Mouse (Mus musculus) MEL (cell line): ENCODE measurements around the gene Mta1. TPM values are rescaled to one million over a fixed set of nuclear protein-coding genes. Genes with fewer than 3 reads are reported as not detected.

Experiments
- DNase-seq: peaks from one replicate; pipeline ENCODE4 v3.0.0; 2011; ENCODE audit warnings: low read depth, low spot score
- H3K27ac ChIP-seq: 2 replicates; pipeline ENCODE4 v1.5.1; 2012; ENCODE audit warnings: low read depth, mild to moderate bottlenecking, control low read depth, low read length, moderate library complexity; ENCODE audit not compliant: control insufficient read depth
- H3K27me3 ChIP-seq, 2 experiments: fragments of 150-350 bp in 1 of 2; sonication (generic) in 1 of 2; 2 replicates each; pipeline ENCODE4 v1.6.1; 2012; ENCODE audit warnings: low read length in 2 of 2, mild to moderate bottlenecking in 2 of 2, improper control_type of control experiment in 1 of 2, moderate library complexity in 1 of 2; ENCODE audit not compliant: insufficient read depth in 2 of 2, control insufficient read depth in 1 of 2
- H3K36me3 ChIP-seq, 2 experiments: 2 replicates each; pipeline ENCODE4 v1.6.1; 2012 to 2014; ENCODE audit warnings: low read length in 2 of 2, improper control_type of control experiment in 1 of 2, inconsistent platforms in 1 of 2, mild to moderate bottlenecking in 1 of 2; ENCODE audit not compliant: insufficient read depth in 2 of 2, control insufficient read depth in 1 of 2
- H3K4me1 ChIP-seq, 2 experiments: fragments of 150-350 bp in 1 of 2; sonication (generic) in 1 of 2; 2 replicates each; pipeline ENCODE4 v1.6.1; 2012; ENCODE audit warnings: low read length in 2 of 2, improper control_type of control experiment in 1 of 2, mild to moderate bottlenecking in 1 of 2; ENCODE audit not compliant: insufficient read depth in 2 of 2, control insufficient read depth in 1 of 2
- H3K4me3 ChIP-seq, 2 experiments: fragments of 150-350 bp in 1 of 2; sonication (generic) in 1 of 2; 2 replicates each; pipeline ENCODE4 v1.5.1; 2012; ENCODE audit warnings: low read depth in 2 of 2, low read length in 2 of 2, mild to moderate bottlenecking in 2 of 2, moderate library complexity in 2 of 2, control low read depth in 1 of 2, improper control_type of control experiment in 1 of 2; ENCODE audit not compliant: control insufficient read depth in 1 of 2, insufficient read depth in 1 of 2
- H3K79me2 ChIP-seq: 2 replicates; pipeline ENCODE4 v1.6.1; 2012; ENCODE audit warnings: mild to moderate bottlenecking, low read length, moderate library complexity; ENCODE audit not compliant: control insufficient read depth, poor library complexity, insufficient read depth
- H3K9ac ChIP-seq: 2 replicates; pipeline ENCODE4 v1.6.1; 2012; ENCODE audit warnings: low read depth, mild to moderate bottlenecking, control low read depth, low read length, moderate library complexity; ENCODE audit not compliant: control insufficient read depth, poor library complexity, severe bottlenecking
- H3K9me3 ChIP-seq: fragments of 150-350 bp; sonication (generic); replicated peaks from 2 replicates; pipeline ENCODE4 v1.6.1; 2012; ENCODE audit warnings: mild to moderate bottlenecking, low read length, improper control_type of control experiment, moderate library complexity; ENCODE audit not compliant: insufficient read depth
- BHLHE40 ChIP-seq: IDR thresholded peaks from 2 replicates; pipeline ENCODE4 v1.6.1; 2012; ENCODE audit warnings: low read depth, mild to moderate bottlenecking, inconsistent platforms, low read length, improper control_type of control experiment, borderline replicate concordance
- CHD1 ChIP-seq: IDR thresholded peaks from 2 replicates; pipeline ENCODE4 v1.6.1; 2012; ENCODE audit warnings: low read depth, mild to moderate bottlenecking, inconsistent platforms, low read length, improper control_type of control experiment
- CHD2 ChIP-seq: IDR thresholded peaks from 2 replicates; pipeline ENCODE4 v1.6.1; 2011; ENCODE audit warnings: low read length, improper control_type of control experiment
- CTCF ChIP-seq, 3 experiments: IDR thresholded peaks in 2 of 3; conservative IDR thresholded peaks in 1 of 3; 2 replicates each; pipeline ENCODE4 v1.5.1; 2011 to 2012; ENCODE audit warnings: low read length in 3 of 3, low read depth in 2 of 3, mild to moderate bottlenecking in 2 of 3, improper control_type of control experiment in 1 of 3, inconsistent platforms in 1 of 3, mixed read lengths in 1 of 3, moderate library complexity in 1 of 3; ENCODE audit not compliant: control insufficient read depth in 1 of 3, insufficient read depth in 1 of 3, poor library complexity in 1 of 3, severe bottlenecking in 1 of 3
- E2F4 ChIP-seq: IDR thresholded peaks from 2 replicates; pipeline ENCODE4 v1.6.1; 2011; ENCODE audit warnings: low read depth, low read length, improper control_type of control experiment, borderline replicate concordance
- EP300 ChIP-seq, 2 experiments: IDR thresholded peaks; 2 replicates each; pipeline ENCODE4 v1.6.1; 2011; ENCODE audit warnings: improper control_type of control experiment in 2 of 2, low read length in 2 of 2, low read depth in 1 of 2, mild to moderate bottlenecking in 1 of 2
- ETS1 ChIP-seq: IDR thresholded peaks from 2 replicates; pipeline ENCODE4 v1.6.1; 2012; ENCODE audit warnings: low read depth, mild to moderate bottlenecking, inconsistent platforms, low read length, improper control_type of control experiment, moderate library complexity
- GABPA ChIP-seq: IDR thresholded peaks from 2 replicates; pipeline ENCODE4 v1.6.1; 2012; ENCODE audit warnings: low read depth, mild to moderate bottlenecking, inconsistent platforms, low read length, improper control_type of control experiment, moderate library complexity
- MAZ ChIP-seq: IDR thresholded peaks from 2 replicates; pipeline ENCODE4 v1.6.1; 2012; ENCODE audit warnings: low read depth, mild to moderate bottlenecking, inconsistent platforms, low read length, improper control_type of control experiment
- MEF2A ChIP-seq: IDR thresholded peaks from 2 replicates; pipeline ENCODE4 v1.6.1; 2014; ENCODE audit warnings: low read depth, mild to moderate bottlenecking, inconsistent platforms, low read length, improper control_type of control experiment; ENCODE audit not compliant: poor library complexity, insufficient replicate concordance, severe bottlenecking; ENCODE audit errors: extremely low read depth
- MXI1 ChIP-seq: IDR thresholded peaks from 2 replicates; pipeline ENCODE4 v1.6.1; 2011; ENCODE audit warnings: mild to moderate bottlenecking, low read depth, low read length, improper control_type of control experiment
- POLR2AphosphoS2 ChIP-seq: IDR thresholded peaks from 2 replicates; pipeline ENCODE4 v1.6.1; 2011; ENCODE audit warnings: low read length, improper control_type of control experiment
- RAD21 ChIP-seq: IDR thresholded peaks from 2 replicates; pipeline ENCODE4 v1.6.1; 2011; ENCODE audit warnings: mild to moderate bottlenecking, low read depth, low read length, improper control_type of control experiment
- SIN3A ChIP-seq: IDR thresholded peaks from 2 replicates; pipeline ENCODE4 v1.6.1; 2012; ENCODE audit warnings: low read length, improper control_type of control experiment, inconsistent platforms
- TAL1 ChIP-seq: IDR thresholded peaks from 2 replicates; pipeline ENCODE4 v1.6.1; 2012; ENCODE audit warnings: mild to moderate bottlenecking, inconsistent platforms, low read length, moderate library complexity, mixed read lengths
- UBTF ChIP-seq: IDR thresholded peaks from 2 replicates; pipeline ENCODE4 v1.6.1; 2012; ENCODE audit warnings: low read depth, mild to moderate bottlenecking, inconsistent platforms, low read length, improper control_type of control experiment, moderate library complexity, borderline replicate concordance; ENCODE audit not compliant: insufficient read depth
- ZC3H11A ChIP-seq: IDR thresholded peaks from 2 replicates; pipeline ENCODE4 v1.6.1; 2012; ENCODE audit warnings: low read depth, mild to moderate bottlenecking, inconsistent platforms, low read length, improper control_type of control experiment
- ZKSCAN1 ChIP-seq: IDR thresholded peaks from 2 replicates; pipeline ENCODE4 v1.6.1; 2012; ENCODE audit warnings: low read depth, mild to moderate bottlenecking, inconsistent platforms, low read length, improper control_type of control experiment, moderate library complexity
- ZMIZ1 ChIP-seq: IDR thresholded peaks from 2 replicates; pipeline ENCODE4 v1.6.1; 2012; ENCODE audit warnings: low read depth, mild to moderate bottlenecking, inconsistent platforms, low read length, improper control_type of control experiment, moderate library complexity
- polyA plus RNA-seq, 2 experiments: library from polyadenylated mRNA; stranded (reverse) in 1 of 2; unstranded in 1 of 2; fragments of >175 nt in 1 of 2; fragments of >200 nt in 1 of 2; gene quantifications; 2 replicates each; pipeline versions ENCODE4 v1.2.1 to v1.2.4; 2012; ENCODE audit warnings: low replicate concordance in 2 of 2, low read depth in 1 of 2; ENCODE audit not compliant: insufficient read length in 2 of 2, insufficient read depth in 1 of 2, missing spikeins in 1 of 2
- total RNA-seq: library from RNA; depleted of rRNA; stranded (reverse); fragments of 300-350 nt; gene quantifications from 2 replicates; pipeline ENCODE4 v1.2.3, GENCODE M21; 2012

The Mta1 gene
- total and polyA plus RNA-seq, 3 experiments, result 69.0 to 410 (median 99.5) TPM

- TF ChIP-seq MAZ (no peak), UBTF (no peak), SIN3A (no peak), MEF2A (no peak), MXI1 (no peak)
These were observed 47.4 kb upstream of the Mta1 start (continued) for GRCm38 (mm10) chr12:113050671-113051070.

- DNase-seq, result no peak
- H3K4me1 ChIP-seq, result no peaks in the 10 kb centered on the region
- no peaks in the 10 kb centered on the region for H3K9me3 ChIP-seq
- no peaks in the 10 kb centered on the region for H3K79me2 ChIP-seq
- H3K4me3 ChIP-seq, result no peak overlapping the region
- no peak overlapping the region for H3K27ac ChIP-seq
- no peaks in the 10 kb centered on the region for H3K27me3 ChIP-seq
- H3K36me3 ChIP-seq, result peaks cover 0 to 3% of the 10 kb centered on the region in 2 experiments; a peak in 2 of 4 replicates
- TF ChIP-seq ETS1, result no peak
- no peak for TF ChIP-seq EP300 (IDR thresholded peaks at IDR 0.05; ENCODE audit: low read depth in 1 of 2, low read length in 2 of 2)
- no peak for TF ChIP-seq BHLHE40
- no peak for TF ChIP-seq GABPA
- TF ChIP-seq TAL1, result no peak
- no peak for TF ChIP-seq SIN3A
- no peak for TF ChIP-seq ZC3H11A
- TF ChIP-seq RAD21, result no peak
- no peak for TF ChIP-seq ZMIZ1
- TF ChIP-seq CHD2, result no peak
- no peak for TF ChIP-seq POLR2AphosphoS2
- no peak for TF ChIP-seq UBTF
- no peak for TF ChIP-seq CHD1
- no peak for TF ChIP-seq MAZ
- no peak for TF ChIP-seq ZKSCAN1
- no peak for TF ChIP-seq CTCF (IDR thresholded peaks at IDR 0.05 in 2 of 3, conservative IDR thresholded peaks at IDR 0.05 in 1 of 3; ENCODE audit: control insufficient read depth in 1 of 3, insufficient read depth in 1 of 3, low read depth in 2 of 3, low read length in 3 of 3, poor library complexity in 1 of 3, severe bottlenecking in 1 of 3)
- no peak for TF ChIP-seq E2F4
- no peak overlapping the region for H3K9ac ChIP-seq
These were observed 46.3 kb upstream of the Mta1 start for GRCm38 (mm10) chr12:113051628-113052403.
